Mouse (Mus musculus) intestine, embryonic 14.5 days (tissue): Measurements from ENCODE around the gene Osbpl7. TPM values are rescaled to one million over a fixed set of nuclear protein-coding genes. Genes with fewer than 3 reads are reported as not detected.

Experiments used
- ATAC-seq: fragments of 200-750 bp; cut with Nextera tagmentation; replicated peaks from 2 replicates; pipeline ENCODE4 v1.8.0; 2017; ENCODE audit warnings: low read depth, moderate number of reproducible peaks, moderate TSS enrichment, moderate library complexity; ENCODE audit not compliant: low FRiP score, low TSS enrichment
- DNase-seq: peaks from one replicate; pipeline ENCODE4 v3.0.0-alpha.2; 2018; ENCODE audit warnings: low spot score
- H3K27ac ChIP-seq: fragments of 300-500 bp; sonication (generic); 2 replicates; pipeline ENCODE4 v1.5.1; 2014; ENCODE audit warnings: low read depth, mild to moderate bottlenecking, control low read depth
- H3K27me3 ChIP-seq: fragments of 300-500 bp; sonication (generic); replicated peaks from 2 replicates; pipeline ENCODE4 v1.6.1; 2014; ENCODE audit warnings: low read length, control low read depth; ENCODE audit not compliant: control insufficient read depth, insufficient read depth
- H3K36me3 ChIP-seq: fragments of 300-500 bp; sonication (generic); 2 replicates; pipeline ENCODE4 v1.6.1; 2014; ENCODE audit warnings: low read length, control low read depth; ENCODE audit not compliant: control insufficient read depth, insufficient read depth
- H3K4me1 ChIP-seq: fragments of 300-500 bp; sonication (generic); replicated peaks from 2 replicates; pipeline ENCODE4 v1.6.1; 2014; ENCODE audit warnings: low read length, control low read depth, mixed read lengths; ENCODE audit not compliant: control insufficient read depth, insufficient read depth
- H3K4me2 ChIP-seq: fragments of 300-500 bp; sonication (generic); 2 replicates; pipeline ENCODE4 v1.6.1; 2014; ENCODE audit warnings: low read length
- H3K4me3 ChIP-seq: fragments of 300-500 bp; sonication (generic); 2 replicates; pipeline ENCODE4 v1.5.1; 2014; ENCODE audit warnings: low read depth, low read length, control low read depth, mixed read lengths
- H3K9ac ChIP-seq: fragments of 300-500 bp; sonication (generic); 2 replicates; pipeline ENCODE4 v1.6.1; 2014; ENCODE audit warnings: mild to moderate bottlenecking, low read length
- H3K9me3 ChIP-seq: fragments of 300-500 bp; sonication (generic); 2 replicates; pipeline ENCODE4 v1.6.1; 2016; ENCODE audit warnings: low read length, control low read depth; ENCODE audit not compliant: control insufficient read depth
- WGBS: fragments of 180-500 bp; shearing (Covaris S2); extraction: QIAGEN DNeasy Blood & Tissue Kit; methylation state at CpG from one replicate; pipeline ENCODE4 v1.1.7; 2014; 5-methylcytosine and 5-hydroxymethylcytosine counted together
- polyA plus RNA-seq: library from polyadenylated mRNA; unstranded; fragments of >200 nt; fragmentation: Nextera tagmentation; extraction: Ambion mirVana; gene quantifications from 2 replicates; pipeline ENCODE4 v1.2.1, GENCODE M21; 2014

The Osbpl7 gene
- polyA plus RNA-seq, result 7.3 and 7.8 TPM in 2 replicates

DNA sequence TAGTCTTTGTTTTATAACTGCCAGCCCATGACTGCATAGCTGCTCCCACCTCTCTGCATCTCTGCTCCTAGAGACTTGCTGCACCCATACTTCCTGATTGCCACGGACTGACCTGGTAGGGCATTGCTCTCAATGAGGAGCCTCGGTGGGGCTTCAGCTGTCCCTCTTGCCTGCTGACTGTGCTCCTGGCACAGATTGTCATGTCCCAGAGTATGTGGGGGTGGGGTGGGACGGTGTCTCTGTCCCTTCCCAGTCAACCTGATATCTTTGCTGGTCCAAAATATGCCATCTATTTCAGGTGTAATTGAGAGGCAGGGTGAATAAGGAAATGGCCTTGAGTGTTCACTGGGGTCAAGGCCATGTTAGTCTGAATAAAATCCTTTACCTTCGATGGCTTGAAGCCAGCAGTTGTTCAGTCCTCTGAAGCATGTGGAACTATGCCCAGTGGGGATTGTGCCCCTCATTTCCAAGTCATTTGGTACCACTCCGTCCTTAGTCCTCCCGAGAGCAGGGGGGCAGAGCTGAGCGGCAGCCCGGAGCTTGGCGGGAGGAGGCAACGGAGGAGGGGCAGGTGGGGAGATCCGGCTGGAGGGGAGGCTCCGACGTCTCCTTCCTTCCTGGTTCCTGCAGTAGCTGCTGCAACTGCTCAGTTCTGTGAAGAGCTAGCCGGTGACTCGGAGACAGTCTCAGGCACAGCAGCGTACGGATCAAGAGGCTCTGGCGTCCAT lies at the start of gene Osbpl7:
Gene Osbpl7 (plus strand): TSS at position 413 of the 728 bp plus-strand sequence.
- peak; percentile 78 for DNase-seq
- peak within 1 kb of the TSS; percentile 92 for H3K4me2 ChIP-seq
- peak within 1 kb of the TSS; percentile 24 for H3K27ac ChIP-seq
- H3K4me3 ChIP-seq, result peak within 1 kb of the TSS; percentile 72
- no peaks in the 10 kb centered on the region for H3K27me3 ChIP-seq
- H3K4me1 ChIP-seq, result peaks cover 16% of the 10 kb centered on the region
- peak within 1 kb of the TSS; percentile 76 for H3K9ac ChIP-seq
- H3K9me3 ChIP-seq, result no peaks in the 10 kb centered on the region
- H3K36me3 ChIP-seq, result peaks cover 35% of the 10 kb centered on the region
- WGBS, result 4% methylated on average over 18 of the region's 18 CpGs
- peak; percentile 49; the same call in 1 of the 2 replicates for ATAC-seq

DNA sequence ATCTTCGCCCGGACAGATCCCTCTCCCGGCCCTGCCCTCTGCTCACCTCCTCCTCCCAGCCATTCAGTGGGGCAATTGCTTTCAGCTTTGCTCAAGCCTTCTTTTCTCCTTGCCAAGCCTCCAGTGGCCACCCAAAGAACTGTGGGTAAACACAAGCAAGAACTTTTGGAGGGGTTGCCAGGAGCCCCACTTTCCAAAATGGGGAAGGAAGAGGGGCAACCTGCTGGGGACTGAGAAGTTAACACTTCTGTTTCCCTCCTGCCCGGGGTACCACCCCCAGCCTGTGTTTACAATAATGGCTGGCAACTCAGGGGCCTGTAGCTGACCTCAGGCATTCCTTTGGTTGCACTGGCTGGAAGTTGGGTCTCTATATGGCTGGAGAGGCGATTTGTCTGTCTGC lies 47.3 kb upstream of the Osbpl7 start:
- Histone ChIP-seq H3K4me2 (no peak overlapping the region), H3K9ac (no peak overlapping the region), H3K27me3 (0 out of 2 replicates have a peak, but pooled peaks cover 3% of the 10 kb centered on the region), H3K9me3 (no peaks in the 10 kb centered on the region), H3K4me3 (no peak overlapping the region), H3K27ac (no peak overlapping the region), H3K4me1 (no peaks in the 10 kb centered on the region), H3K36me3 (no peaks in the 10 kb centered on the region)
- ATAC-seq (no peak), DNase-seq (no peak)
- WGBS, result 20% methylated on average over 5 of the region's 5 CpGs

DNA sequence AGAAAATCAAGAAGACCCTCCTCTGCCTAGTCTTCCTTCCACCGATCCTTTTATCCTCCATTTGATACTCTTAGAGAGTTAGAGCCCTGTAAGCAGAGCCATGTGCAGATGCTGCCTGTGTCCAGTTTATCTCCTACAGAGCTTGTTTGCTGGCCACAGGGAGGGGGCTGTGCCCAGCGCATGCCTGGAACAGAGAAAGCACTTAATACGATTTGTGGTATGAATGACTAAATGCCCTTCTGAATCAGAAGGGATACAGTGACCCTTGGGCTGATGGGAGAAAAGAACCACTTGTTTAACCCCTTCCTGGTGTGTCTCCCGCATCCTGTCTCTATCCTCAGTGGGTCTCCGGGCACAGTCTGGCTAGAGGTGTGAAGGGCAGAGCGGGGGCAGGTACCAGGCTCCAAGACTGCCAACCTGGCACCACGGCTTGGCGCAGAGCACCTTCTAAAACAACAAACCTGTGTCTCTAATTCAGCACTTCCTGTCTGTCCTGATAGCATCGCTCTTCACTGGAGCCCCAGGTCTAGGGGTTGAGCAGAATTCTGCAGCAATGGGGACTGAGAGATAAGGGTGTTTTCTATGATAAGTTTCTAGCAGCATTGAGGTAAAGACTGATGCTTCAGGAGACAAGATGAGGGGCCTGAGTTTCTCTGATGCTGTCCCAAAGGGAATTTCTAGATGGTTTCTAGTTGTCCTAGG lies 43.2 kb upstream of the Osbpl7 start:
- H3K9me3 ChIP-seq, result no peaks in the 10 kb centered on the region
- no peaks in the 10 kb centered on the region for H3K36me3 ChIP-seq
- H3K9ac ChIP-seq, result no peak overlapping the region
- no peak overlapping the region for H3K4me3 ChIP-seq
- DNase-seq (no peak), ATAC-seq (no peak)
- H3K4me2 ChIP-seq, result no peak overlapping the region
- H3K4me1 ChIP-seq, result no peaks in the 10 kb centered on the region
- no peak overlapping the region for H3K27ac ChIP-seq
- 0 out of 2 replicates have a peak, but pooled peaks cover 10% of the 10 kb centered on the region for H3K27me3 ChIP-seq
- WGBS, result 54% methylated on average over 9 of the region's 9 CpGs

DNA sequence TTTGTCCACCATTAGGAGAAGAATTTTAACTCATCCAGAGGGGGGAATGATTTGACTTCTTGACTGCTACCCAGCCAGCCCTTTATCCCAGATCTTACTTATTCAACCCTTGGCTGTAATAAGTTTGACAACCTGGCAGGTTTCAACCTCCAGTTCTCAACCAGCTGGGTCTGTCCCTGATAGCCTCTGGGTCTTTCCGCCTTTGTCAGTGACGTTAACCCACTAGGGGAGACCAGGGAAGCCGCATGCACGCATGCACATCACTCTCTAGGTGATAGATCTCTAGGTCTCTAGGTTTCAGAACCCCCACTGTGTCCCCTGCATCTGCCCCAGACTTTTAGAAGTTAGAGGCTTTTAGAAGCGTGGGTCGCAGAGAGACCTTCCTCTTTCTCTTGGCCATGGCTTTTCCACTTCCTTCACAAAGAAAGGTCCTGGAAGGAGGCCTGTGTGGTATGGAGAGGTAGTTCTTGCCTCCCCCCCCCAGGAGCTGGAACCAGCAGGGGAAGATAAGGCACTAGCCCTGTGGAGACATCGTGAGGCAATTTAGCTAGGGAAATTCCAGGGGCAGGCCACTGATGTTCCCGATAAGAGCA lies 41.1 kb upstream of the Osbpl7 start:
- 50% methylated on average over 8 of the region's 8 CpGs for WGBS
- no peak overlapping the region for H3K4me3 ChIP-seq
- H3K4me2 ChIP-seq, result no peak overlapping the region
- no peak for DNase-seq
- peaks cover 16% of the 10 kb centered on the region for H3K27me3 ChIP-seq
- no peaks in the 10 kb centered on the region for H3K36me3 ChIP-seq
- no peaks in the 10 kb centered on the region for H3K9me3 ChIP-seq
- no peak for ATAC-seq
- no peak overlapping the region for H3K9ac ChIP-seq
- no peaks in the 10 kb centered on the region for H3K4me1 ChIP-seq
- H3K27ac ChIP-seq, result no peak overlapping the region

DNA sequence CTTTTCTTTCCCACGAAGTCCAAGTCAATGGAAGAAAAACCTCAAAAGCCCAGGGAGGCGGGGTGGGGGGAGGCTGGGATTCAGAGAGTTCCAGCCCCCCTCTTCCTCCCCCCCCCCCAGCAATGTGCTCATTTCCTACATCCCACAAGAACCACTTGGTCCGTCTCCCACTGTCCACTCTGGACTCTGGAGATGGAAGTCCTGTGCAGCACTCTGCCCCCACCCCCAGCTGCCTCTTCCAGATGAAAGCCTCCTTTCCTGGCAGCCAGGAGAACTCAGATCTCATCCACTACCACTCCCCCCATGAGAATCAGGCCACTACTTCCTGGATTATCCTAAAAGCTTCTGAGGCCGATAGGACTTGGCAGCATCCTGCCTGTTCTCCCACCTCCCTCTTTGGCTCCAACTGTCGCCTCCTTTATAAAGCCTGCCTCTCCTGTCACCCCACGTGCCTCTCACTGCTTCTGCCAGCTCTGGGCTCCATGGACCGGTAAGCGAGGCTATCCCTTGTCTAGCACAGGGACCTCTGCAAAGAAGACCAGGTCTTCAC lies 37.2 kb upstream of the Osbpl7 start, which contains the start of gene Sp6:
Gene Sp6 (plus strand): TSS at position 274 of the 550 bp plus-strand sequence.
- Histone ChIP-seq H3K36me3 (no peaks in the 10 kb centered on the region), H3K27ac (no peak within 1 kb of the TSS), H3K4me1 (peaks cover under 1% of the 10 kb centered on the region; the same call in 1 of the 2 replicates), H3K4me2 (no peak within 1 kb of the TSS), H3K27me3 (peaks cover 44% of the 10 kb centered on the region), H3K9ac (no peak within 1 kb of the TSS), H3K9me3 (no peaks in the 10 kb centered on the region), H3K4me3 (no peak within 1 kb of the TSS)
- ATAC-seq (no peak), DNase-seq (no peak)
- 26% methylated on average over 8 of the region's 8 CpGs for WGBS

DNA sequence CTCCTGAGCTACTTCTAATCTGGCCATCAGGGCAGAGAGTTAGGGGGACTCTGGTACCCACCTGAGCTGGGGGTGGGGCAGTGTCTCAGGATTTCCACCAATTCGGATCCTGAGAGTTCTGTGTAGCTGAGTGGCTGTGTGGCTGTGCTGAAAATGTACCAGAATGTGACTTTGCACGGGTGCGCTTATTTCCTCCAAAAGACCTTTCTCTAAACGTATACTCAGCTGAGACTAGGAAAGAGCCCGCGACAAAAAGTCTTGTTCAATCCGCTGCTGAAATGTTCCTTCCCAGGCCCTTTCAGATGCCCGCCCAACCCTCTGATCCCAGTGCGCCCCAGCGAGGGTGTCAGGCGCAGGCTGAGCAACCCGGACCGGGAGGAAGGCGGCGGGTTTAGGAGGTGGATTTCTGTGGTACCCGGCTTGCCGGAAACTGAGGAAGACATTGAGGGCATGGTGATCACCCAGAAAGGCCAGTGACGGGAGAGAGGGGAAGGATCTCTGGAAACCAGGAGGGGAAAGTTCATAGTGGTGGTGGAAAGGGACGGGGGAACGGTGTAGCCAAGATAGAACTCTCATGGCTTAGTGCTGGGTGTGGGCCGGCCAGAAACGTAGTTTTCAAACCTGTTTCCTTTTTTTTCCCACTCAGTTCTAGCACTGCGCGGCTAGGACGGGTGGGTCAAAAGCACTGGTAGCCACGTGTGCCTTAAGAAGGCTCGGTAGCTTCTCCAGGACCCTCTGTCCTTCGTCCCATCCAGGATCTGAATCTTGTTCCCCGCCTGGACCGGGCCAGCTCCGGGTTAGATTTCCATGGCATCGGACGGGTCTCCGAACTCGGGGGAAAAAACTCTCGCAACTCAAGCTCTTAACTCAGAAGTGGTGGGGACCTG lies 32.5 kb upstream of the Osbpl7 start:
- Histone ChIP-seq H3K4me3 (peak overlapping the region; percentile 37), H3K27ac (no peak overlapping the region), H3K36me3 (no peaks in the 10 kb centered on the region), H3K27me3 (peaks cover 82% of the 10 kb centered on the region), H3K4me1 (peaks cover 14% of the 10 kb centered on the region), H3K4me2 (peak overlapping the region; percentile 58), H3K9me3 (no peaks in the 10 kb centered on the region), H3K9ac (no peak overlapping the region)
- ATAC-seq (no peak), DNase-seq (peak; percentile 67)
- 1% methylated on average over 36 of the region's 36 CpGs for WGBS

DNA sequence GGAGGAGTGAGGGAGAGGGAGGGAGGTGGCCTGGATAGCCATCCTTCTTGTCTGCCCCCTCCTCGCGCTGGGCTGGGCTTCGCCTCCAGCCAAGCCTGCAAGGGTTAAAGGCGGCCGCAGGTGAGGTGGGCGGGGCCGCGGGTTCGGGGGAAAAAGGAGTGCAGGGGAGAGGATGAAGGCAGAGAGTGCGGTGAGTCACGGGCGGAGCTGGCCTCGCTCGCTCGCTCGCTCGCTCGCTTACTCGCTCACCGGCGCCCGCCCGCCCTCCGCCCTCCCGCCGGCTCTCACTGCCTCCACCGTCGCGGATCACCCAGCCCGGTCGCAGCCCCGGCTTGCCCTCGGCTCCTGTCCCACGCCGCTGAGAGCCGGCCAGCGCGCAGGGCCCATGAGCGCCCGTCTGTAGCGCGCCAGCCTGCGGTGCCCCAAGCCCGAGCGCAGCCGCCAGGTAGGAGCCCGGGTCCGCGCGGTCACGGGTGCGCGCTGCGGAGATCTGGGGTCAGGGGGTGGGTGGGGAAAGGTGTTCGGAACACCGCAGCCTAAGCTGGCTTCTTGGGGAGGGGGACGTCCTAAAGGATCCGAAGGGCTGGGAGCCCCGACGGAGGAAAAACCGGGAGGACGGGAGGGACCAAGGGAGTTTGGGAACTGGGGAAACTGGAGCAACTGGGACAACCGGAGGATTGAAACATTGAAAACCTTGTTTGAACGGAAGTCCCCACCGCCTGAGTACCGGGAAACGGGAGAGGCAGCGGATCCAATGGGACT lies 31.7 kb upstream of the Osbpl7 start:
- Histone ChIP-seq H3K9me3 (no peaks in the 10 kb centered on the region), H3K4me3 (peak overlapping the region; percentile 37), H3K27ac (no peak overlapping the region), H3K4me2 (peak overlapping the region; percentile 58), H3K36me3 (no peaks in the 10 kb centered on the region), H3K27me3 (peaks cover 89% of the 10 kb centered on the region), H3K4me1 (peaks cover 14% of the 10 kb centered on the region), H3K9ac (peak overlapping the region; percentile 30)
- WGBS, result under 1% methylated on average over 68 of the region's 68 CpGs
- DNase-seq (peak; percentile 73), ATAC-seq (peak; percentile 36; the same call in 1 of the 2 replicates)
